Mouse (Mus musculus) frontal cortex, postnatal 36 days (tissue): ENCODE results near the gene Pank1.

Source experiments
- DNase-seq, 2 experiments: peaks; one replicate each; pipeline ENCODE4 v3.0.0; 2022; ENCODE audit warnings: low spot score in 2 of 2

Gene Pank1

DNA sequence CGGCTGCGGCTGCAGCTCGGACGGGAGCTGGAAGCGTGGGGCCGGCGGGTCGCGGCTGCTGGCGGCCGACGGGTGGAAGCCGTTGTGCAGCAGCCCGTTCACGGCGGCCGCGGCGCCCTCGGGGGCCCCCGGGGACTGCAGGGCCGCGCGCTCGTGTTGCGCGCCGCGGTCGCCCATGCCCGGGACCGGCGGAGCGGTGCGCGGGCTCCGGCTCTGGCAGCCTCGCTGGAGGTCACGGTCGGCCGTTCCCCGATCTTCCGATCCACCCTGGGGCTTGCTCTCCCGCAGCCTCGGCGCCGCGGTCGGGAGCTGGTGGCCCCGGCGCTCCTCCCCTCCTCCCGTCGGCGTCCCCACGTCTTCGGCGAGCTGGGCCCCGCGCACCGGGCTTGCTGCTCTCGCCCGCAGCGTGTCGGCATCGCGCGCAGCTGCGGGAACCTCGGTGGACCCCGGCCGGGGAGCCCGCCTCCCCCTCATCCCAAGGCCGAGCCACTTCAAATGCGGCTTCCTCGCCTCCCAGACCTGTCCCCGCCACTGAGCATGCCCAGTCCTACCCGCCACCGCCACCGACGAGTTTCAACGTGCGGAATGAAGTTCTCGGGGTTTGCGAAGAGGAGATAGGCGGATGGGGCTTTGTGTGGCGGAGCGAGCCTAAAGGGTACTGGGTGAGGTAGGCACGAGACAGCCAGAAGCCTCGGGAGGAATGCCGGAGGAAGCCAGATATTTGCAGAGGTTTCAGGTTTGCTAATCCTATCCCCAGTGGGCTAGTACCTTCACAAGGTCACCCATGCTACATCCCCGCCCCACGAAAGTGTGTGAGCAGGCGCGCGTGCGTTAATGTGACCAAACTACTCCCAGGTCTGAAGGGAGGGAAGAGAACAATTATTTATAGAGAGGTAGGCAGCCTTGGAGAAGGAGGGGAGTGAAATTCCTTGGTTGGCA is at the start of gene Pank1:
Gene Pank1, minus strand, starts transcription at position 853 of the 939 bp plus-strand sequence.
- peak; percentile 83 to 84 for DNase-seq

DNA sequence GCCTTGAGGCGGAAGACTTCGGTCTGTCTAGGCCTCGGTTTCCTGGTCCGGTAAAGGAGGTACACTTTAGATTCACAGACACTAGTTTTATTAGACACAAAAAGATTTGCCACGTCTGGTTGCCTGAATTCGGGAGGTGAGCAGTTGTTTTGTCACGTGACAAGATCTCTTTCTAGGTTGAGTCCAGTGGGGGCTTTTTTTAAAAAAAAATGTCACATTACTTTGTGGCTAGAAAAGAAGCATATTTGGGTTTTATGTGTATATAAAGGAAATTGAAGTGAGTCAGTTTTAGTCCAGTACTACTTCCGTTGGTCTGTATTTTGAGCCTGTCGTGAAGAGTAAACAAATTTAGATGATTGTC is 43.3 kb upstream of the Pank1 start:
- DNase-seq, result no peak

- DNase-seq, result peak; percentile 83 to 87
Observed at GRCm38 (mm10) chr19:34921652-34922602, 42.7 kb upstream of the Pank1 start, which contains the start of gene Kif20b. TSS of gene Kif20b (plus strand) at chr19:34922361.

GRCm38 (mm10) chr19:34921253-34921651 is 42.0 kb upstream of the Pank1 start:
- no peak for DNase-seq

GRCm38 (mm10) chr19:34920531-34920930 is 41.3 kb upstream of the Pank1 start:
- DNase-seq, result no peak

- no peak for DNase-seq
Observed at GRCm38 (mm10) chr19:34920066-34920465, 40.8 kb upstream of the Pank1 start.

- DNase-seq, result no peak
Observed at GRCm38 (mm10) chr19:34912366-34912765, 33.1 kb upstream of the Pank1 start.

DNA sequence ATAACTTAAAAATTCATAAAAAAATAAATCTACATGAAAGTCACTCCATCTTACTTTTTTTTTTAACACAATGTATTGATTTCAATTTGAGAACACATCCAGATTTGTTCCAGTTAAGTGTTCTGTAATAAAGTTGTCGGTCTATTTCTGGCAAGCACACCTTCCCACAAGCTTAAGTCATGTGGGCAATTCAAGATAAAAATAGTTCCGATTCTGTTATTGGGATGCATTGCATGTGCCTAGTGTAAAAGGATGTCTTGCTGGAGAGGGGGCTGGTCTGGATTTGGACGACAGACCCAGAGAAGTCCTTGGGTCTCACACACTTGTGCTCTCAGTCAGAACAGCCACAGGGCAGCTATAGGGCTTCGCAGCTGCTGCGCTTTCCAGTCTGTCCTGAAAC is 27.5 kb upstream of the Pank1 start:
- DNase-seq, result peak in 1 of 2 experiments; percentile 6

DNA sequence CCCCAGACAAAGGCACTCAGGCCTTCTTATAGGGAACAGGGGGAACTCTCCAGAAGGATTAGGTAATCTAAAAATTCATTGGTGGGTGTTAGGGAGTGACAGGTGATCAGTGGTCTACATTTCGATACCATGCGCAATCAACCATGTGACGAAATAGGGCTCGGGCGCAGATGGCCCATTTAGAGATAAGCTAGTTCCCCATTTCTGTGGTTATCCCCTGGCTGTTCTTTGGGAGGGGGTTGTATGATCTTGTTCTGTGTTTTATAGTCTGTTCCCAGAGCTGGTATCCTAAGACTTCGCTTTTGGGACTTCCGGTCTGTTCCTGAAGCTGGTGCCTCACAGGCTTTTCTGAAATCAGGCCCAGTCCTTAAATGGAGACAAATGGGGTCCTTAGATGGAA is 26.2 kb upstream of the Pank1 start:
- no peak for DNase-seq

GRCm38 (mm10) chr19:34904032-34904431 is 24.8 kb upstream of the Pank1 start:
- DNase-seq, result no peak

DNA sequence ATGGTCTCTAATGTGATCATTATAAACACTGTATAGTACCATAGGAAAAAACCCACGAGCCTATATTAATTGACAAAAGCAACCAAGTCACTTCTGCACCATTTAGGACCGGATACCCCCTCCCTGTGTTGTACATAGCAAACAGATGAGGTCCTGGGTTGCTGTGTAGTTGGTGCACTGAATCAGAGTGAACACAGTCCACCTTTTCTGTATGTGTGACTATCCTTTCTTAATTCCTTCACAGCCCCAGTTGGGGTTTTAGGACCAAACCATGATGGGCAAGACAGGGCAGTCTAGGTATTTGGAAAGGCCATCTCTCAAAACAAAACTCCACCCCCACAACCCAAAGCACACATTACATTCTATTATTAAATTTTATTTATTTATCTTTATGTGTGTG is 22.5 kb upstream of the Pank1 start:
- no peak for DNase-seq

- no peak for DNase-seq
Observed at GRCm38 (mm10) chr19:34901266-34901665, 22.0 kb upstream of the Pank1 start.

GRCm38 (mm10) chr19:34898941-34899340 is 19.7 kb upstream of the Pank1 start:
- DNase-seq, result no peak

GRCm38 (mm10) chr19:34897082-34897965 is 18.1 kb upstream of the Pank1 start:
- no peak for DNase-seq

GRCm38 (mm10) chr19:34895082-34895481 is 15.8 kb upstream of the Pank1 start:
- DNase-seq, result no peak

DNA sequence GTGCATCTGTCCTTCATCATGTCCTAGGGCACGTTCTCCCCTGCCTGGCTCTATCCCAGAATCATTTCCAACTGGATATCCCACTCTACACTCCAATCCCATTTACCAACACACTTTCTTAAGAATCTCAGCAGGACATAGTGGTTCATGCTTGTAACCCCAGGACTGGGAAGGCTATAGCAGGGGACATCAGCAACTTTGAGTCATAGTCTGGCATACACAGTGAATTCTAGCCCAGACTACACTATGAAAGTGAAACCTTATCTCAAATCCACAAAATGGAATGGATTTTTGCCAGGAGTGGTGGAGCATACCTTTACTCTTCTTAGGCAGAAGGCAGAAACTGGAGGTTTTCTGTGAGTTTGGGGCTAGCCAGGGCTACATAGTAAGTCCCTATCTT is 12.3 kb upstream of the Pank1 start:
- no peak for DNase-seq

GRCm38 (mm10) chr19:34890981-34891380 is 11.7 kb upstream of the Pank1 start:
- DNase-seq, result no peak

DNA sequence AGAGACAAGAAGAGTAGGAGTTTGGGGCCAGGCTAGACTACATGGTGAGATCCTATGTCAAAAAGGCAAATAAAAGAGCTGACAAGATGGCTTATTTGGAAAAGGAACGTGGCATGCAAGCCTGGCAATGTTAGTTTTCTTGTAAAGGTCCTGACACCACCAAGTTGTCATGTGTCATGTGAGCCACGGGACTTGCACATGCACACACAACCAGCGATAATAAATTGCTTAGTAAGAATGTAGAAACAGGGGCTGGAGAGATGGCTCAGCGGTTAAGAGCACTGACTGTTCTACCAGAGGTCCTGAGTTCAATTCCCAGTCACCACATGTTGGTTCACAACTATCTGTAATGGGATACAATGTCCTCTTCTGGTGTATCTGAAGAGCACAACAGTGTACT is 7.1 kb upstream of the Pank1 start:
- no peak for DNase-seq

DNA sequence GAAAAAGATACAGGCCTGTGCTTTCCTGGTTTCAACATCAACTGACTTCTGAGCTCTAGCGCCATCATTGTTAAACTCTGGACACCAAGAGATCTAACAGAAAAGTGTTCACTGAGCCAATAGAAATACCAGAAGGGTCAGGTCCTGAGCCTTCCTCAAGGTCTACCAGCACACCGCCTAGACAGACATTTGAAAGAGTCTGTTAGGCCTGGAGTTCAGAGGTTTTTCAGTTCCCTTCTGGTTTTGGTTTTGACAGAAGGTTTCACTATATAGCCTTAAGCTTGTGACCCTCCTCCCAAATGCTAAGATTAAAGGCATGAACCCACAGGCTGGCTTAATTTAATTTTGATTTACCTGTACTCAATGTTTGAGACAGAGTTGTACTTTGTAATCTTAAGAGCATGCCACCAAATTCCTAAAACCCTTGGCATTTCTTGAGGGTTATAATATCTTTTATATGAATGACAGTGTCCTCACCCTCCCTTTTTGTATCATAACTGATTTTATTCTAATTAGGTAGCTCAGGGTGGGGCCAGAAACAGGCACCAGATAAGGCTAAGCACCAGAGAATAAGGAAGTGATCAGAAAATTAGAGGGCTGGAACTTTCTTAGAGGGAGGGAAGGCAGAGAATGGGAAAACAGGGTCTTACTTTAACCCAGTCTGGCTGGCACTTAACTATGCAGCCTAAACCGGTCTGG is 4.4 kb upstream of the Pank1 start:
- DNase-seq, result no peak

DNA sequence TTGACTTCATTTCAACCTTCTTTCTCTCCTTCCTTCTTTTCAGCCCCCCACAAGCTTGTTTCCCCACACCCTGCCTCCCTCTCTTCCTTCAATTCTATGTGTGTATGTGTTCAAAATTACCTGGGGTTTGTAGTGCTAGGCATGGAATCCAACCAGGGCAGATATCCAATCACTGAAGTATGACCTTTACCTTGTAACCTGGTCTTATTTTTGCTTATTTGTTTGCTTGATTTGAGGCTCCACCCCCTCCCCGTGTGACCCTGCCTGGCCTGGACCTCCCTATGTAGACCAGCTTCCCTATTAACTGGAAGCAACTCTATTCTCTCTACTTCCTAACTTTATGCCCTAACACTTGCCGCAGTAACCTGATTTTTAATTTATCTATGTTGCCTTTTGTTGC is 3.2 kb upstream of the Pank1 start:
- DNase-seq, result no peak

DNA sequence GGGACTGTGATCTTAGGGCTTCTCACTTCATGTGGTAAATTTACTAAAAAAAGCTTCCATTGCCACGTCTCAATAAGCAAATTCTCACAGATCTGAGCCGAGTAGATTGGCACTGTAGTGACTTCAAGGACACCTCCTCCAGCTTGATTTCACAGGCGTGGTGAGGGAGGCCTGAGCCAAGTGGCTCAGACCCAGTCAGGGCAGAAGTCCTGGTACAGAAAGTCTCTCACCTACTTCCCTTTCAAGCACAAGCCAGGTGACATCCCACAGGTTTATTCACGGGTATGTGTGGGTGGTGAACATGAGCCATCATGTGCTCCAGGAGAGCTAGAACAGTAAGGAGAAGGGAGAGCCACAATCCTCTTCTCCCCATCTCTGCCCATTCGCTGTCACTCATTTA is 1.9 kb upstream of the Pank1 start:
- DNase-seq, result no peak
